Mouse (Mus musculus) limb, embryonic 11.5 days (tissue): ENCODE results near the gene Cx3cr1. TPM values are rescaled to one million over a fixed set of nuclear protein-coding genes. Genes with fewer than 3 reads are reported as not detected.

Source experiments
- ATAC-seq: fragments of 200-750 bp; cut with Nextera tagmentation; 2 replicates; pipeline ENCODE4 v1.8.0; 2017; ENCODE audit warnings: low read depth; ENCODE audit not compliant: insufficient number of reproducible peaks, low FRiP score, low TSS enrichment
- DNase-seq: peaks from one replicate; pipeline ENCODE4 v3.0.0-alpha.2; 2015; ENCODE audit warnings: low spot score
- H3K27ac ChIP-seq: fragments of 300-500 bp; sonication (generic); replicated peaks from 2 replicates; pipeline ENCODE4 v1.5.1; 2014; ENCODE audit warnings: low read depth, mild to moderate bottlenecking, low read length
- H3K27me3 ChIP-seq: fragments of 300-500 bp; sonication (generic); 2 replicates; pipeline ENCODE4 v1.6.1; 2014; ENCODE audit warnings: mild to moderate bottlenecking, low read length, mixed read lengths; ENCODE audit not compliant: control insufficient read depth, insufficient read depth
- H3K36me3 ChIP-seq: fragments of 300-500 bp; sonication (generic); 2 replicates; pipeline ENCODE4 v1.6.1; 2014; ENCODE audit warnings: mild to moderate bottlenecking, low read length, moderate library complexity, mixed read lengths; ENCODE audit not compliant: control insufficient read depth, insufficient read depth
- H3K4me1 ChIP-seq: fragments of 300-500 bp; sonication (generic); 2 replicates; pipeline ENCODE4 v1.6.1; 2014; ENCODE audit warnings: low read length, mixed read lengths; ENCODE audit not compliant: control insufficient read depth, insufficient read depth
- H3K4me2 ChIP-seq: fragments of 300-500 bp; sonication (generic); 2 replicates; pipeline ENCODE4 v1.6.1; 2014; ENCODE audit warnings: low read depth, mild to moderate bottlenecking, moderate library complexity; ENCODE audit not compliant: severe bottlenecking
- H3K4me3 ChIP-seq: fragments of 300-500 bp; sonication (generic); 2 replicates; pipeline ENCODE4 v1.5.1; 2014; ENCODE audit warnings: low read depth, low read length
- H3K9ac ChIP-seq: fragments of 300-500 bp; sonication (generic); 2 replicates; pipeline ENCODE4 v1.6.1; 2014; ENCODE audit warnings: mild to moderate bottlenecking, low read length
- H3K9me3 ChIP-seq: fragments of 300-500 bp; sonication (generic); 2 replicates; pipeline ENCODE4 v1.6.1; 2016; ENCODE audit warnings: low read length; ENCODE audit not compliant: control insufficient read depth
- WGBS: fragments of 180-500 bp; shearing (Covaris S2); extraction: QIAGEN DNeasy Blood & Tissue Kit; methylation state at CpG from one replicate; pipeline ENCODE4 v1.1.7; 2014; 5-methylcytosine and 5-hydroxymethylcytosine counted together
- polyA plus RNA-seq: library from polyadenylated mRNA; unstranded; fragments of >200 nt; fragmentation: Nextera tagmentation; extraction: Ambion mirVana; gene quantifications from 2 replicates; pipeline ENCODE4 v1.2.1, GENCODE M21; 2014

Gene Cx3cr1
- polyA plus RNA-seq, 1 experiment from 2014 or later, result 2.5 TPM

- Histone ChIP-seq H3K9ac (no peak overlapping the region), H3K4me1 (no peaks in the 10 kb centered on the region), H3K4me2 (no peak overlapping the region), H3K9me3 (no peaks in the 10 kb centered on the region), H3K27ac (no peak overlapping the region), H3K36me3 (no peaks in the 10 kb centered on the region), H3K4me3 (no peak overlapping the region), H3K27me3 (no peaks in the 10 kb centered on the region)
- 77% methylated on average over 7 of the region's 7 CpGs for WGBS
- ATAC-seq (no peak), DNase-seq (no peak)
Measured at GRCm38 (mm10) chr9:120009226-120009841, 60.3 kb downstream of the Cx3cr1 start.

GRCm38 (mm10) chr9:120007833-120008232 is 61.8 kb downstream of the Cx3cr1 start:
- H3K36me3 ChIP-seq, result no peaks in the 10 kb centered on the region
- ATAC-seq (no peak), DNase-seq (no peak)
- H3K4me3 ChIP-seq, result no peak overlapping the region
- no peaks in the 10 kb centered on the region for H3K27me3 ChIP-seq
- no peaks in the 10 kb centered on the region for H3K9me3 ChIP-seq
- H3K4me2 ChIP-seq, result no peak overlapping the region
- no peak overlapping the region for H3K27ac ChIP-seq
- 83% methylated on average over 1 of the region's 1 CpGs for WGBS
- H3K4me1 ChIP-seq, result no peaks in the 10 kb centered on the region
- H3K9ac ChIP-seq, result no peak overlapping the region

GRCm38 (mm10) chr9:120005936-120006335 is 63.7 kb downstream of the Cx3cr1 start:
- WGBS, result 71% methylated on average over 3 of the region's 3 CpGs
- H3K9ac ChIP-seq, result no peak overlapping the region
- no peaks in the 10 kb centered on the region for H3K36me3 ChIP-seq
- H3K4me3 ChIP-seq, result no peak overlapping the region
- H3K9me3 ChIP-seq, result no peaks in the 10 kb centered on the region
- no peak for ATAC-seq
- DNase-seq, result no peak
- no peak overlapping the region for H3K27ac ChIP-seq
- H3K4me2 ChIP-seq, result no peak overlapping the region
- H3K27me3 ChIP-seq, result no peaks in the 10 kb centered on the region
- no peaks in the 10 kb centered on the region; the same call in 1 of the 2 replicates for H3K4me1 ChIP-seq

GRCm38 (mm10) chr9:120002893-120003292 is 66.8 kb downstream of the Cx3cr1 start:
- H3K4me3 ChIP-seq, result no peak overlapping the region
- H3K9ac ChIP-seq, result no peak overlapping the region
- H3K27me3 ChIP-seq, result no peaks in the 10 kb centered on the region
- 72% methylated on average over 5 of the region's 5 CpGs for WGBS
- DNase-seq (no peak), ATAC-seq (no peak)
- H3K9me3 ChIP-seq, result no peaks in the 10 kb centered on the region
- H3K27ac ChIP-seq, result no peak overlapping the region
- H3K36me3 ChIP-seq, result no peaks in the 10 kb centered on the region
- no peak overlapping the region for H3K4me2 ChIP-seq
- no peaks in the 10 kb centered on the region; the same call in 1 of the 2 replicates for H3K4me1 ChIP-seq

- H3K4me3 ChIP-seq, result peak overlapping the region; percentile 35
- no peaks in the 10 kb centered on the region for H3K9me3 ChIP-seq
- no peaks in the 10 kb centered on the region; the same call in 1 of the 2 replicates for H3K4me1 ChIP-seq
- peak overlapping the region; percentile 68; the same call in 1 of the 2 replicates for H3K27ac ChIP-seq
- H3K9ac ChIP-seq, result peak overlapping the region; percentile 63
- H3K4me2 ChIP-seq, result peak overlapping the region; percentile 59
- peak; percentile 92 for DNase-seq
- H3K36me3 ChIP-seq, result no peaks in the 10 kb centered on the region
- H3K27me3 ChIP-seq, result no peaks in the 10 kb centered on the region
- peak; percentile 95 for ATAC-seq
- 11% methylated on average over 31 of the region's 31 CpGs for WGBS
Measured at GRCm38 (mm10) chr9:120001945-120002725, 67.5 kb downstream of the Cx3cr1 start.

- no peaks in the 10 kb centered on the region for H3K9me3 ChIP-seq
- 66% methylated on average over 5 of the region's 5 CpGs for WGBS
- DNase-seq (no peak), ATAC-seq (no peak)
- no peak overlapping the region for H3K4me3 ChIP-seq
- no peaks in the 10 kb centered on the region for H3K27me3 ChIP-seq
- no peak overlapping the region for H3K4me2 ChIP-seq
- no peaks in the 10 kb centered on the region for H3K36me3 ChIP-seq
- no peak overlapping the region for H3K27ac ChIP-seq
- no peaks in the 10 kb centered on the region; the same call in 1 of the 2 replicates for H3K4me1 ChIP-seq
- no peak overlapping the region for H3K9ac ChIP-seq
Measured at GRCm38 (mm10) chr9:120000761-120001160, 68.9 kb downstream of the Cx3cr1 start.

GRCm38 (mm10) chr9:119999636-120000035 is 70.0 kb downstream of the Cx3cr1 start:
- Histone ChIP-seq H3K27ac (no peak overlapping the region), H3K36me3 (no peaks in the 10 kb centered on the region), H3K9me3 (no peaks in the 10 kb centered on the region), H3K4me3 (no peak overlapping the region), H3K9ac (no peak overlapping the region), H3K4me1 (no peaks in the 10 kb centered on the region; the same call in 1 of the 2 replicates), H3K27me3 (no peaks in the 10 kb centered on the region), H3K4me2 (no peak overlapping the region)
- DNase-seq (no peak), ATAC-seq (no peak)
- WGBS, result 81% methylated on average over 6 of the region's 6 CpGs

GRCm38 (mm10) chr9:119998776-119999175 is 70.9 kb downstream of the Cx3cr1 start:
- DNase-seq, result no peak
- Histone ChIP-seq H3K4me2 (no peak overlapping the region), H3K9me3 (no peaks in the 10 kb centered on the region), H3K4me3 (no peak overlapping the region), H3K27me3 (no peaks in the 10 kb centered on the region), H3K4me1 (no peaks in the 10 kb centered on the region; the same call in 1 of the 2 replicates), H3K36me3 (no peaks in the 10 kb centered on the region), H3K9ac (no peak overlapping the region), H3K27ac (no peak overlapping the region)
- 86% methylated on average over 1 of the region's 1 CpGs for WGBS
- no peak for ATAC-seq
